Mouse (Mus musculus) liver, embryonic 16.5 days (tissue): ENCODE data around the gene Cplx3. TPM values are rescaled to one million over a fixed set of nuclear protein-coding genes. Genes with fewer than 3 reads are reported as not detected.
A peak's percentile ranks its signal among the peaks of the same experiment; 100 is the strongest.

Experiments used
- ATAC-seq: fragments of 200-750 bp; cut with Nextera tagmentation; 2 replicates; pipeline ENCODE4 v1.8.0; 2017; ENCODE audit warnings: low read depth, mild to moderate bottlenecking, moderate number of reproducible peaks, moderate library complexity
- H3K27ac ChIP-seq: fragments of 300-500 bp; sonication (generic); 2 replicates; pipeline ENCODE4 v1.5.1; 2014; ENCODE audit warnings: mild to moderate bottlenecking, low read length
- H3K27me3 ChIP-seq: fragments of 300-500 bp; sonication (generic); 2 replicates; pipeline ENCODE4 v1.6.1; 2014; ENCODE audit warnings: low read depth, low read length, mixed read lengths; ENCODE audit not compliant: control insufficient read depth, insufficient read depth
- H3K36me3 ChIP-seq: fragments of 300-500 bp; sonication (generic); 2 replicates; pipeline ENCODE4 v1.6.1; 2014; ENCODE audit warnings: mild to moderate bottlenecking; ENCODE audit not compliant: control insufficient read depth, insufficient read depth
- H3K4me1 ChIP-seq: fragments of 300-500 bp; sonication (generic); 2 replicates; pipeline ENCODE4 v1.6.1; 2014; ENCODE audit warnings: low read depth, low read length, mixed read lengths; ENCODE audit not compliant: control insufficient read depth
- H3K4me2 ChIP-seq: fragments of 300-500 bp; sonication (generic); 2 replicates; pipeline ENCODE4 v1.6.1; 2014; ENCODE audit warnings: low read depth, low read length, mixed read lengths
- H3K4me3 ChIP-seq: fragments of 300-500 bp; sonication (generic); 2 replicates; pipeline ENCODE4 v1.5.1; 2014; ENCODE audit warnings: low read depth, mild to moderate bottlenecking, low read length
- H3K9ac ChIP-seq: fragments of 300-500 bp; sonication (generic); 2 replicates; pipeline ENCODE4 v1.6.1; 2014; ENCODE audit warnings: low read depth, low read length
- H3K9me3 ChIP-seq: fragments of 300-500 bp; sonication (generic); replicated peaks from 2 replicates; pipeline ENCODE4 v1.6.1; 2016; ENCODE audit warnings: low read length; ENCODE audit not compliant: control insufficient read depth
- WGBS: fragments of 180-500 bp; shearing (Covaris S2); extraction: QIAGEN DNeasy Blood & Tissue Kit; methylation state at CpG from one replicate; pipeline ENCODE4 v1.1.7; 2014; ENCODE audit not compliant: insufficient replicate concordance; 5-methylcytosine and 5-hydroxymethylcytosine counted together
- polyA plus RNA-seq: library from polyadenylated mRNA; unstranded; fragments of >200 nt; fragmentation: Nextera tagmentation; extraction: Ambion mirVana; gene quantifications from 2 replicates; pipeline ENCODE4 v1.2.1, GENCODE M21; 2015

The Cplx3 gene
- polyA plus RNA-seq, 1 experiment from 2014 or later, result not detected

DNA sequence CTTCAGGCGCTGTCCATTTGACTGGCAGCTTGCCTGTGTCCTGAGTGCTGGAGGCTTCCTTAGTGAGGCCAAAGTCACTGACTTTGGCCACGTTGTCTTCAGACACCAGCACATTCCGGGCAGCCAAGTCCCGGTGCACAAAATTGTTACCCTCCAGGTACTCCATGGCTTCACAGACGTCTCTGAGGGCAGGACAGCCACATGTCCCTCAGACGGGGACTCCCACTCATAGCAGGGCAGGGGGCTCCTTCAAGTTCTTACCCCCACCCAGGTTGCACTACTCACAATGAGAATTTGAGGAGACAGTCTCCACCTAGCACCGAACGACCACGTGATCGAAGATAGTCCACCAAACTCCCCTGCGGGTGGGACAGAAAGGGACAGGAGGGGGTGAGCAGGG is 21.8 kb upstream of the Cplx3 start:
- H3K4me3 ChIP-seq, result no peak overlapping the region
- peaks cover 11% of the 10 kb centered on the region for H3K4me1 ChIP-seq
- H3K36me3 ChIP-seq, result peaks cover 48% of the 10 kb centered on the region
- no peak overlapping the region for H3K9ac ChIP-seq
- H3K4me2 ChIP-seq, result no peak overlapping the region
- 83% methylated on average over 11 of the region's 11 CpGs for WGBS
- H3K27ac ChIP-seq, result no peak overlapping the region
- no peaks in the 10 kb centered on the region for H3K27me3 ChIP-seq
- H3K9me3 ChIP-seq, result no peaks in the 10 kb centered on the region
- ATAC-seq, result no peak

DNA sequence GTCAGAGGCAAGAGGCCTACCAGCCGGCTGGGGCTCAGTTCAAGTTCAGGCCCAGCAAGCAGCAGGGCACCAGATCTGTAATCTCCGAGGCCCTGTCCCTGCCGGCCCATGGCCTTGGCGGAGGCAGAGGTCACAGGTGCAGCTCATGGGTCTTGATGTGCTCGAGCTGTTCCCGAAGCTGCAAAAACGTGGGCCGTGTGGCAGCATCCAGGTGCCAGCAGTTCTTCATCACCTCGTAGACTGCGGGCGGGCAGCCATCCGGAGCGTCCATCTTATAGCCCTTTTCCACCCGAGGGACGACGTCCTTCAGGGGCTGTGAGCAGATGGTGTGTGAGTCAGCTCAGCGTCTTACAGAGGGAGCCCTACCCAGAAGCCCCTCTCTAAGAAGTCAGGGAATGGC is 21.1 kb upstream of the Cplx3 start:
- Histone ChIP-seq H3K4me1 (peaks cover 10% of the 10 kb centered on the region), H3K4me3 (no peak overlapping the region), H3K9ac (no peak overlapping the region), H3K27ac (no peak overlapping the region), H3K36me3 (peaks cover 48% of the 10 kb centered on the region), H3K9me3 (no peaks in the 10 kb centered on the region), H3K4me2 (no peak overlapping the region), H3K27me3 (no peaks in the 10 kb centered on the region)
- no peak for ATAC-seq
- 87% methylated on average over 17 of the region's 17 CpGs for WGBS

DNA sequence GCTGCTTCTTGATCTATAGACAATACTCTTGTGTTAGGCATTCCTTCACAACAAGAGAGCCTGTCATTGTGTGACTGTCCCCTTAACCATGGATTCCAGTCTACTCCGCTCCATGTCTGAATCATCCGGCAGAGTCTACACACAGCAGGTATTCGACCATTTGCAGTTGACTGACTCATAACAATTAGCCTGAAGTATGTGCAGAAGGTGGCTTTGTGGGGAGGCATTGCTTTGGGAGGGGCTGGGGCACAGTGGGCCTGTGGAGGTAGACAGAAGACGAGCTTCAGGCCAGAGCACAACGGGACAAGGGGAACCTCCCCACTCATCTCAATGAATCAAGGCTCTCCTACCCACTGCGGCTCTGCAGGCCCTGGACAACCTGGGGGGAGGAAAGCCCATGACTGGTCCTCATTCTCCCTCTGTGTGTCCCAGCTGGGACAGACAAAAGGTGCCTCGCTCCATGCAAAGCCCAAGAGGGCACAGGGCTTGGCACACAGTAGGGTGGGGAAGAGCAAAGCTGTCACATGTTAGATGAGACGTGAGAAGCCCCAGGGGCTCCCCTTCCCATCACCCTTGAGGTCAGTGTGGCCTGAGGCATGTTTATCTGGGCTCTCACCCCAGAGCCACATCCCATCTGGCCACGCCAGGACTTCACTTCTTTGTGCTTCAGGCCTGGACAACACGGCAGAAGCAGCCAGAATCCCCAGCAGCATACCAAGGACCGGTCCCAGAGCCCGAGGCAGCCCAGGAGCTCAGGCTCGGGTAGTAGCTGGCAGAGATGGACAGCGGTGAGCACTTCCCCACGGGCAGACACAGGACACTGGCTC is 19.8 kb upstream of the Cplx3 start:
- WGBS, result 80% methylated on average over 15 of the region's 15 CpGs
- no peak overlapping the region for H3K27ac ChIP-seq
- H3K4me1 ChIP-seq, result peaks cover 10% of the 10 kb centered on the region
- no peak overlapping the region for H3K9ac ChIP-seq
- H3K36me3 ChIP-seq, result peaks cover 43% of the 10 kb centered on the region
- H3K9me3 ChIP-seq, result no peaks in the 10 kb centered on the region
- H3K4me3 ChIP-seq, result no peak overlapping the region
- no peaks in the 10 kb centered on the region for H3K27me3 ChIP-seq
- no peak overlapping the region for H3K4me2 ChIP-seq
- ATAC-seq, result no peak

DNA sequence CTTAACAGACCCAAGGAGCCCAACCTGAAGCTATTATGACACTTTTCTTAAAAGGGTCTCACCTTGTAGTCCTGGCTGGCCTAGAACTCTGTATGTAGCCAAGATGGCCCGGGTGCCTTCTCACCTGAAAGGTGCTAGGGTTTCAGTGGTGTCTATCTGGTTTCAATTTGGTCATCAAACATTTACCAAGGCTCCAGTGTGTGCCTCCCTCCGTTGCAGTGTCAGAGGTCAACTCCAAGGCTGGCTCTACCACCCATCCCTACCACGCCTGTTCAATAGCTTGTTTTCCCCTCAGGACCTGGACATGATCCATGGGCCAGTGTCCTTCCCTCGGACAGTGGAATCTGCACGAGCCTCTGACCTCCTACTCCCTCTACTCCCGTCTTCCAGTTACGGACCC is 18.2 kb upstream of the Cplx3 start:
- no peaks in the 10 kb centered on the region for H3K9me3 ChIP-seq
- no peak overlapping the region for H3K4me3 ChIP-seq
- H3K4me2 ChIP-seq, result no peak overlapping the region
- no peak overlapping the region for H3K27ac ChIP-seq
- 52% methylated on average over 7 of the region's 7 CpGs for WGBS
- no peak overlapping the region for H3K9ac ChIP-seq
- H3K36me3 ChIP-seq, result peaks cover 30% of the 10 kb centered on the region
- H3K27me3 ChIP-seq, result no peaks in the 10 kb centered on the region
- peak; percentile 33; the same call in 1 of the 2 replicates for ATAC-seq
- H3K4me1 ChIP-seq, result peaks cover 10% of the 10 kb centered on the region

DNA sequence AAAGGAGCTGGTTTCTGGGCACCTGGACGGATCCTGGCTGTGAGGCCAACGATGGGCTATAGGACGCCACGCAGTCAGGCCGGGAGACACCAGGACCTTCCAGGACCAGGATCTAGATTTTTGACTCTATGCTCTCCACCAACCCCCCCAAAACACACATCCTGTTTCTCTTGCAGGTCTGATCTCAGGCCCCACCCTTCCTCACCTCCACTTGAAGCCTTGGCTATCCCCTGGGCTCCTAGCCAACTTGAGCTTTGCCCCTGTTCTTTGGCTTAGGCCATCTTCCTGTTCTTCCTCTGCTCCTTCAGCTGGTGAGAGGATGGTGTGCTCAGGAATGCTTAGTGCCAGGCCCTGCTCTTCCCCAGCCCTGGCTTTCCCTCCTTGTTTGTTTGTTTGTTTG is 14.6 kb upstream of the Cplx3 start, which contains the start of gene Lman1l:
Gene Lman1l, minus strand, starts transcription at position 101 of the 400 bp plus-strand sequence.
- Histone ChIP-seq H3K27ac (no peak within 1 kb of the TSS), H3K9ac (no peak within 1 kb of the TSS)
- WGBS, result 82% methylated on average over 5 of the region's 5 CpGs

DNA sequence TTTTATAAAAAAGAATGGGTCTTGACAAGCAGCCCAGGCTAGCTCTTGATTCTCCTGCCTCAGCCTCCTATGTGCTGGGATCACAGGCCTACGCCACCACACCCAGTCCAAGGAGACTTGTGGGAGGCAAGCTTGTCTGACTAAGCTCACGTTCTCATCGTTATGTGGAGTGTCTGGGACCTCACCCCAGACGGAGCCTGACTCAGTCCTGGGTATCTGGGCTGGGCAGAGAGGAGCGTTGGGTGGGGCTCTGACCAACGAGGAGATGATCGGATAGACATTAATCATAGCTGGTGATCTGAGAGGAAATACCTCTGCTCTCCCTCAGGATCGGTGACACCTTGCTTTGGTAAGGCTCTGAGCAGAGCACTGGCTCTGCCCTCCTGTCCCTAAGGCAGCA is 12.8 kb upstream of the Cplx3 start:
- ATAC-seq, result no peak
- Histone ChIP-seq H3K27me3 (no peaks in the 10 kb centered on the region), H3K4me3 (no peak overlapping the region), H3K9ac (no peak overlapping the region), H3K4me2 (no peak overlapping the region), H3K4me1 (peaks cover 6% of the 10 kb centered on the region), H3K36me3 (no peaks in the 10 kb centered on the region), H3K9me3 (no peaks in the 10 kb centered on the region), H3K27ac (no peak overlapping the region)
- 37% methylated on average over 8 of the region's 8 CpGs for WGBS

More for the DNA sequence above, 14.6 kb upstream of the Cplx3 start, which contains the start of gene Lman1l:
- Histone ChIP-seq H3K4me2 (no peak within 1 kb of the TSS), H3K27me3 (no peaks in the 10 kb centered on the region), H3K9me3 (no peaks in the 10 kb centered on the region), H3K4me1 (peaks cover 10% of the 10 kb centered on the region), H3K36me3 (no peaks in the 10 kb centered on the region; the same call in 1 of the 2 replicates), H3K4me3 (no peak within 1 kb of the TSS)
- no peak for ATAC-seq

DNA sequence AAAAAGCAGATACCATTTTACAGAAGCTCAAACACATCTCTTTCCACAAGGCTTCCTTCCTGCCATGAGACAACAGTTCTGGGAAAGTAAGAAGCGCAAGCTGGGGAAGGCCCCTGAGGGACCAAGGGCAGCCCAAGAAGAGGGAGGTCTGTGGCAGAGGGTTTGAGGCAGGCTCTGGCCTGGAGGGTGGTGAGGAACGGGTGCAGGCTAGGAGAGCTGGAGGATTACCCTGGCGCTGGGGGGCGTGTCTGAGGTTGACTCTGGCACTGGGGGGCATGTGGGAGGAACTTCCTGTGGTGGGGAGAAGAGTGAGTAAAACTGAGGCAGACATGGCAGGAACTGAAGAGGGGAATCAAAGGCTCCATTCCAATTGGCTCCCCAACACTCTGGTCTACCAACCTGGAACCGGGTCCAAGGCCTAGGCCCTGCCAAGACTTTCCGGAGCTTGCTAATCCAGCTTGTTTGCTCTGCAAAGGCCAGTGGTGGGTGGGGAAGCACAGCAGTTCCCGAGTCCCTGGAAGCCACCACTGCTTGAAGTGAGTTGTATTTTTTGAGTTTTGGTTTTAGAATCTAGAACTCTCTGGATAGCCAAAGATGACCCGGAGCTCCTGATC is 11.6 kb upstream of the Cplx3 start:
- H3K27ac ChIP-seq, result no peak overlapping the region
- H3K4me3 ChIP-seq, result no peak overlapping the region
- no peaks in the 10 kb centered on the region for H3K36me3 ChIP-seq
- no peaks in the 10 kb centered on the region for H3K9me3 ChIP-seq
- H3K27me3 ChIP-seq, result no peaks in the 10 kb centered on the region
- 47% methylated on average over 8 of the region's 8 CpGs for WGBS
- no peak overlapping the region for H3K4me2 ChIP-seq
- no peak overlapping the region for H3K9ac ChIP-seq
- no peak for ATAC-seq
- no peaks in the 10 kb centered on the region; the same call in 1 of the 2 replicates for H3K4me1 ChIP-seq

DNA sequence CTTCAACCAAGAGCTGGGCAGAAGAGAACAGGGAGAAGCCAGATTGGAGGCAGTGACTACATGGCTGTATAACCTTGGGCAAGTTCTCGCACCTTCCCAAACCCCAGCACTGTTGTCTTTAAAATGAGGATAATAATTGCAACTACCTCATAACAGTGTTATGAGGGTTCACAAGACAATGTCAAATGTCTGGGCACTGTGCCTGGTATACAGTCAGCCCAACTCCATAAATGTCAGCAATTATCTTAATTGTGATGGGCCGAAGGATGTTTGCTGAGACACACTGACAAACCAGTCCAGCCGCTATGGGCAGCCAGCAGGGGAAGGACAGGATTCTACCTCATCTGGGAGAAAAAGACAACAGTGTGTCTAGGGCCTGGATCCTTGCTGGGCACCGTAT is 8.7 kb upstream of the Cplx3 start:
- Histone ChIP-seq H3K9me3 (no peaks in the 10 kb centered on the region), H3K36me3 (no peaks in the 10 kb centered on the region), H3K27me3 (no peaks in the 10 kb centered on the region), H3K9ac (no peak overlapping the region), H3K4me2 (no peak overlapping the region), H3K27ac (no peak overlapping the region), H3K4me3 (no peak overlapping the region), H3K4me1 (no peaks in the 10 kb centered on the region; the same call in 1 of the 2 replicates)
- no peak for ATAC-seq
- 66% methylated on average over 4 of the region's 4 CpGs for WGBS

DNA sequence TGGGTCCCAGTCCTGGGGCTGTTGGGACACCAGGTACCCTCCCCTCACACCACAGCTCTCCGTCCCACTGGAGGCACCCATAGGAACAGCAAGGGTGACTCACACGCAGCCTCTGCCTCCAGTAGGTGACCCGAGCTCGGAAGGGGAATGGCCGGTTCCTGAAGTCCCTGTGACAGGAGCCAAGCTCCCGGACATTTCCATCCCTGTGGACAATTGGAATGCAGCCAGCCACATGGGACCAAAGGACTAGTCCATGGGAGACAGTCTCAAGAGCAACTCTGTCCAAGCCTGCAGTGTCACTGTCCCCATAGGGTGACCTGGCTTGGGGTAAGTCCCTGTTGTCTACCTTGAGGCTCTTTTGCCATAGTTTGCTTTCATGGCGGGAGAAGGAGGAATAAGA is 7.9 kb upstream of the Cplx3 start:
- Histone ChIP-seq H3K4me3 (no peak overlapping the region), H3K4me2 (no peak overlapping the region), H3K9ac (no peak overlapping the region), H3K27ac (no peak overlapping the region), H3K36me3 (no peaks in the 10 kb centered on the region), H3K4me1 (no peaks in the 10 kb centered on the region; the same call in 1 of the 2 replicates), H3K9me3 (no peaks in the 10 kb centered on the region), H3K27me3 (no peaks in the 10 kb centered on the region)
- WGBS, result 73% methylated on average over 7 of the region's 7 CpGs
- no peak for ATAC-seq
